Mouse (Mus musculus) right cerebral cortex, postnatal 10 days (tissue): ENCODE measurements at regions not wholly inside any gene's neighbourhood (a gene's known extent, or its start where the extent isn't known, plus 50 kb on each side); places are given as distances from the start of the nearest gene placed in this dataset.

ENCODE experiments used
- DNase-seq, 2 experiments: peaks; one replicate each; pipeline ENCODE4 v3.0.0; 2021; ENCODE audit warnings: low spot score in 2 of 2

GRCm38 (mm10) chr1:168008216-168008615, 319.2 kb downstream of the Lmx1a start:
- no peak for DNase-seq

GRCm38 (mm10) chr1:168010416-168010815, 321.4 kb downstream of the Lmx1a start:
- DNase-seq, result no peak

GRCm38 (mm10) chr1:168012069-168012468, 323.0 kb downstream of the Lmx1a start:
- no peak for DNase-seq

GRCm38 (mm10) chr1:168012611-168013010, 323.6 kb downstream of the Lmx1a start:
- no peak for DNase-seq

- DNase-seq, result no peak
These were observed 327.4 kb downstream of the Lmx1a start for GRCm38 (mm10) chr1:168016375-168016890.

- no peak for DNase-seq
These were observed 337.4 kb downstream of the Lmx1a start for GRCm38 (mm10) chr1:168026481-168026880.

GRCm38 (mm10) chr1:168044765-168045164, 355.7 kb downstream of the Lmx1a start:
- peak; percentile 42 to 44 for DNase-seq

GRCm38 (mm10) chr1:168046347-168046746, 357.3 kb downstream of the Lmx1a start:
- DNase-seq, result peak; percentile 50 to 66

GRCm38 (mm10) chr1:168046749-168047148, 357.7 kb downstream of the Lmx1a start:
- DNase-seq, result peak in 1 of 2 experiments; percentile 26

GRCm38 (mm10) chr1:168049965-168050364, 360.9 kb downstream of the Lmx1a start:
- no peak for DNase-seq

- DNase-seq, result no peak
These were observed 367.4 kb downstream of the Lmx1a start for GRCm38 (mm10) chr1:168056479-168056878.

GRCm38 (mm10) chr1:168057479-168057878, 368.4 kb downstream of the Lmx1a start:
- DNase-seq, result no peak

- DNase-seq, result no peak
These were observed 369.7 kb downstream of the Lmx1a start for GRCm38 (mm10) chr1:168058769-168059168.

GRCm38 (mm10) chr1:168064065-168064664, 367.9 kb downstream of the Pbx1 start:
- peak; percentile 35 to 46 for DNase-seq

GRCm38 (mm10) chr1:168065598-168066041, 366.4 kb downstream of the Pbx1 start:
- DNase-seq, result no peak

GRCm38 (mm10) chr1:168066810-168067209, 365.3 kb downstream of the Pbx1 start:
- no peak for DNase-seq

GRCm38 (mm10) chr1:168068003-168068919, 363.8 kb downstream of the Pbx1 start:
- DNase-seq, result no peak

GRCm38 (mm10) chr1:168068920-168069590, 363.0 kb downstream of the Pbx1 start:
- DNase-seq, result no peak
